In the genomic region with DNA sequence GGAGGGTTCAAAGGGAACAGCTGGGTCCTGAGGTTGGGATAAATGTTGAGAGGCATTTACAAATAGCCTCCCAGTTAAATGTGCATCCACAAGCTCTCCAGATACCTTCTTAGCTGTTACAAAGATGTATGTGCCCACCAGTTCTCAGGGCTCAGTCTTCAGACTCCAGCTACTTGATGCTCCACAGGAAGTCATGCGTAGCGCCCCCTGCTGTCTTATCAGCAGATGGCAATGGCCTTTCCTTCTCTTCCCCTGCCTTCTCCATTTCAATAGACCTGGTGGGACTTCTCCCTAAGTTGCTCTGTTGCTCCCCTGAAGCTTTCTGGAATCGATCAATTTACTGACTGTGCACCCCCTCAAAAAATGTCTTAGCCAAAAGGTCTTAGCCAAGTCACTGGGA, we compare ENCODE assay signal across 13 mouse cellular contexts. TPM values are rescaled to one million over a fixed set of nuclear protein-coding genes. Genes with fewer than 3 reads are reported as not detected.
A peak's percentile ranks its signal among the peaks of the same experiment; 100 is the strongest.
DNase-seq lines count a peak whose midpoint lies in the region; TF ChIP-seq lines count a peak whose summit lies in the region.
"Had no signal": no experiment of that assay in that cellular context is flagged by ENCODE, and none has a peak within 500 bp of the region (broad histone marks: within the 10 kb centered on the region; RNA-seq: fewer than 3 reads in every experiment).

No protein-coding gene starts in this region.

- no peaks in the 10 kb centered on the region for H3K36me3 ChIP-seq in kidney, adult 2 months (ENCODE audit: control insufficient read depth, insufficient read depth, low read length)
- H3K36me3 ChIP-seq in thymus, adult 2 months (ENCODE audit: control insufficient read depth, insufficient read depth, low read length) = no peaks in the 10 kb centered on the region
- no peaks in the 10 kb centered on the region for H3K36me3 ChIP-seq in embryonic facial prominence, embryonic 10.5 days (replicated peaks)
- H3K36me3 ChIP-seq: forebrain, embryonic 15.5 days had no signal

- H3K4me1 ChIP-seq in kidney, adult 2 months (ENCODE audit: control insufficient read depth, insufficient read depth, low read length) = no peaks in the 10 kb centered on the region
- H3K4me1 ChIP-seq in thymus, adult 2 months (replicated peaks; ENCODE audit: control insufficient read depth, insufficient read depth, low read length) = no peaks in the 10 kb centered on the region
- H3K4me1 ChIP-seq in embryonic facial prominence, embryonic 10.5 days = peaks cover 20% of the 10 kb centered on the region
- H3K4me1 ChIP-seq: forebrain, embryonic 15.5 days had no signal

- no peak overlapping the region for H3K27ac ChIP-seq in kidney, adult 2 months (ENCODE audit: insufficient read depth, low read depth, low read length)
- no peak overlapping the region for H3K27ac ChIP-seq in thymus, adult 2 months (ENCODE audit: control insufficient read depth, insufficient read depth, low read length)
- H3K27ac ChIP-seq in embryonic facial prominence, embryonic 10.5 days (replicated peaks) = no peak overlapping the region
- H3K27ac ChIP-seq: forebrain, embryonic 15.5 days had no signal

- no peaks in the 10 kb centered on the region for H3K9me3 ChIP-seq in embryonic facial prominence, embryonic 10.5 days
- H3K9me3 ChIP-seq: forebrain, embryonic 15.5 days had no signal

- WGBS in kidney, adult 2 months = 42% methylated on average over 3 of the region's 3 CpGs
- 41% methylated on average over 3 of the region's 3 CpGs for WGBS in thymus, adult 2 months
- WGBS in embryonic facial prominence, embryonic 10.5 days = 41% methylated on average over 3 of the region's 3 CpGs

- no peak for TF ChIP-seq POLR2A in kidney, adult 2 months (IDR thresholded peaks at IDR 0.05; ENCODE audit: low read depth, low read length)
- TF ChIP-seq POLR2A in thymus, adult 2 months (IDR thresholded peaks at IDR 0.05; ENCODE audit: control insufficient read depth, extremely low read depth, insufficient read depth, low read length, poor library complexity) = no peak

- TF ChIP-seq CTCF in kidney, adult 2 months (conservative IDR thresholded peaks at IDR 0.05; ENCODE audit: insufficient read depth, insufficient read length, low read depth, low read length) = peak; percentile 42
- TF ChIP-seq CTCF in thymus, adult 2 months (IDR thresholded peaks at IDR 0.05; ENCODE audit: borderline replicate concordance, control insufficient read depth, extremely low read depth, insufficient read depth, low read length, poor library complexity) = no peak

- DNase-seq in kidney, adult 2 months = no peak
- no peak for DNase-seq in kidney, adult 11 months
- DNase-seq in thymus, postnatal 25 days = peak; percentile 9
- DNase-seq in thymus, adult 2 months = no peak
- peak; percentile 31 for DNase-seq in c-Kit-positive CD71-positive TER-119-positive erythroid progenitor cells, embryonic 14.5 days (ENCODE audit: low spot score)
- peak; percentile 53 for DNase-seq in thymus, postnatal 4 days
- no peak for DNase-seq in adrenal gland, postnatal 36 days
- no peak for DNase-seq in embryonic facial prominence, embryonic 10.5 days (ENCODE audit: low spot score)
- DNase-seq: adrenal gland, postnatal 25 days; heart, adult 18-20 months; kidney, postnatal 10 days; lung, adult 18-20 months had no signal

- no peaks in the 10 kb centered on the region for H3K27me3 ChIP-seq in kidney, adult 2 months (replicated peaks; ENCODE audit: control insufficient read depth, insufficient read depth, low read length)
- no peaks in the 10 kb centered on the region for H3K27me3 ChIP-seq in thymus, adult 2 months (ENCODE audit: control insufficient read depth, insufficient read depth, low read length)
- peaks cover 26% of the 10 kb centered on the region; the same call in 1 of the 2 replicates for H3K27me3 ChIP-seq in embryonic facial prominence, embryonic 10.5 days (replicated peaks; ENCODE audit: low read depth, poor library complexity, severe bottlenecking)
- H3K27me3 ChIP-seq: forebrain, embryonic 15.5 days had no signal

- no peak overlapping the region for H3K4me3 ChIP-seq in kidney, adult 2 months (ENCODE audit: insufficient read depth, low read depth, low read length)
- H3K4me3 ChIP-seq in thymus, adult 2 months (ENCODE audit: control insufficient read depth, insufficient read depth, low read length) = no peak overlapping the region
- H3K4me3 ChIP-seq in embryonic facial prominence, embryonic 10.5 days = no peak overlapping the region
- H3K4me3 ChIP-seq: forebrain, embryonic 15.5 days had no signal

RNA-seq across cellular contexts. Expression of a gene that starts 27.0 kb away (rescaled TPM):
- 19.7 and 22.4 TPM in 2 replicates for polyA plus RNA-seq in kidney, adult 2 months (2012; rRNA removed)
- 16.9 and 18.5 TPM in 2 replicates for polyA plus RNA-seq in thymus, adult 2 months (2012; rRNA removed)
- total RNA-seq in adrenal gland, postnatal 36 days (2021) = 10 to 100 TPM; 57.8 to 72.0 TPM
- 80.0 and 82.5 TPM in 2 replicates for polyA plus RNA-seq in embryonic facial prominence, embryonic 10.5 days (2016; fragmentation: Nextera tagmentation; extraction: Ambion mirVana)

Comparison
In these comparisons a context has a peak if more than half of its experiments do, and no peak if none do; other contexts are left out.
1. DNase-seq: peak in thymus, postnatal 25 days (single experiment), c-Kit-positive CD71-positive TER-119-positive erythroid progenitor cells, embryonic 14.5 days (single experiment) and thymus, postnatal 4 days (single experiment); none in kidney, adult 2 months (single experiment), kidney, adult 11 months (single experiment), thymus, adult 2 months (single experiment), adrenal gland, postnatal 36 days (0 of 2) and embryonic facial prominence, embryonic 10.5 days (single experiment).